ENCODE assay signal across 9 mouse cellular contexts in genomic region chr4:128543378-128543777, GRCm38 (mm10).
DNase-seq lines count a peak whose midpoint lies in the region; TF ChIP-seq lines count a peak whose summit lies in the region.
"Had no signal": no experiment of that assay in that cellular context is flagged by ENCODE, and none has a peak within 500 bp of the region (broad histone marks: within the 10 kb centered on the region; RNA-seq: fewer than 3 reads in every experiment).

No protein-coding gene starts in this region.

- no peaks in the 10 kb centered on the region for H3K9me3 ChIP-seq in E14TG2a.4 (ENCODE audit: low read length)
- H3K9me3 ChIP-seq: midbrain, embryonic 10.5 days had no signal

- DNase-seq in cerebellum, adult 11 months, result peak; percentile 9
- no peak for DNase-seq in cerebellum, adult 9-11 months
- peak; percentile 47 to 49 for DNase-seq in kidney, postnatal 4 days
- no peak for DNase-seq in kidney, adult 18-20 months
- DNase-seq in embryo, embryonic 10.5 days (ENCODE audit: low spot score), result peak; percentile 30
- no peak for DNase-seq in layer of hippocampus, adult 18-20 months (ENCODE audit: low spot score in 2 of 2)
- DNase-seq in frontal cortex, postnatal 14 days (ENCODE audit: low spot score in 2 of 2), result no peak

- H3K27me3 ChIP-seq in E14TG2a.4 (ENCODE audit: insufficient read depth, low read length), result no peaks in the 10 kb centered on the region

- no peak overlapping the region for H3K4me3 ChIP-seq in E14TG2a.4 (replicated peaks; ENCODE audit: low read length)
- H3K4me3 ChIP-seq: midbrain, embryonic 10.5 days had no signal

- no peaks in the 10 kb centered on the region for H3K36me3 ChIP-seq in E14TG2a.4 (ENCODE audit: insufficient read depth, low read length)
- H3K36me3 ChIP-seq: midbrain, embryonic 10.5 days had no signal

- no peaks in the 10 kb centered on the region for H3K4me1 ChIP-seq in E14TG2a.4 (replicated peaks; ENCODE audit: low read depth, low read length)
- H3K4me1 ChIP-seq: midbrain, embryonic 10.5 days had no signal

- TF ChIP-seq CTCF in E14TG2a.4 (conservative IDR thresholded peaks at IDR 0.05; ENCODE audit: low read length), result peak; percentile 72

Comparison
In these comparisons a context has a peak if more than half of its experiments do, and no peak if none do; other contexts are left out.
1. DNase-seq: peak in cerebellum, adult 11 months (single experiment), kidney, postnatal 4 days (2 of 2) and embryo, embryonic 10.5 days (single experiment); none in cerebellum, adult 9-11 months (single experiment), kidney, adult 18-20 months (single experiment), layer of hippocampus, adult 18-20 months (0 of 2) and frontal cortex, postnatal 14 days (0 of 2).